20 mouse cellular contexts compared by ENCODE assay signal in the genomic region with DNA sequence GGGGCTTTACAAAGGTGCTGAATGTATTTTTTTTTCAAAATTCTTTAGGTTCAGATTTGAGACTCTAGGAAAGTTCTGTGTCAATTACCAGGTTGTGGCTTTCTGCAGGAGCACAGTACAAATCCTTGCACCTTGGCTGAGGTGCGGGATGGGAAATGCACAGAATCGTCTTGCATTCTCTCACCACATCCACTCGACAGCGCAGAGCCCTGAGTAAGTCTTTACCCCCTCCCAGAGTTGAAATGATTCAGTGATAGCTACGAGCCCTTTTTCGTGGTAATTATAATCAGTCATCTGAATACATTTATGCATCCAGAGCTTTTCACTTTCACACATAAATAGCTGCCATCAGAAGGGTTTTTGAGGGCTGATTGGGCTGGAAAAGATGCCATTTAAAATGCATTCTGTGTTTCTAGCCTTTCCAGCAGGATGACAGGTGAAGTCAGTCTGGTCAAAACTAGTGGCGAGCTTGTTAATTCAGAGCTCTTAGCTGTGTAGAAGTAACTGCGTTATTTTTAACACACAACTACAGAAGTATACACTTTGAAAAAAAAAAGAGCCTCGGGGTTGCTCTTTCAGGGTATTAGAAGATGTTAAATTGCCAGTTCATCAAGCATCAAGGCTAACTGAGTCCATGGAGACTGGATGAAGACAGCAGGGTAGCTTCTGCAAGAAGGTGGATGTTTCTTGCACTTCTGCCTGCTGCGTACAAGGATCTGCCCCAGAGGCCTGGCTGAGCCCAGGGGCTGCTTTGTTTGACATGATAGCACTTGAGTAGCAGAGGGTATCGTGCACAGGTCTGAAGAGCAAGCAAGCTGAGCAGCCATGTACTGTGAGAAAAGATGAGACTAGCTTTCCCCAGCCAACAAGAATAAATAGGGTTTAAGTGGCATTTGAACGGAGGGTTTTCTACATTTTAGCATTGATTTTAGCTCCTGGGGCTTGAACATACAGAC.
DNase-seq lines count a peak whose midpoint lies in the region; ATAC-seq and TF ChIP-seq lines count a peak whose summit lies in the region.
"Had no signal": no experiment of that assay in that cellular context is flagged by ENCODE, and none has a peak within 500 bp of the region (broad histone marks: within the 10 kb centered on the region; RNA-seq: fewer than 3 reads in every experiment).

No protein-coding gene starts in this region.

- H3K36me3 ChIP-seq in limb, embryonic 11.5 days (ENCODE audit: control insufficient read depth, insufficient read depth, low read length): no peaks in the 10 kb centered on the region
- no peaks in the 10 kb centered on the region for H3K36me3 ChIP-seq in limb, embryonic 10.5 days
- no peaks in the 10 kb centered on the region for H3K36me3 ChIP-seq in forebrain, embryonic 12.5 days (replicated peaks)
- no peaks in the 10 kb centered on the region for H3K36me3 ChIP-seq in midbrain, embryonic 15.5 days (replicated peaks)
- H3K36me3 ChIP-seq: embryonic facial prominence, embryonic 13.5 days; heart, embryonic 13.5 days; limb, embryonic 12.5 days; liver, embryonic 12.5 days had no signal

- no peak for ATAC-seq in limb, embryonic 11.5 days (ENCODE audit: insufficient number of reproducible peaks, low FRiP score, low TSS enrichment, low read depth)
- peak; percentile 49; the same call in 1 of the 2 replicates for ATAC-seq in forebrain, embryonic 12.5 days (ENCODE audit: low FRiP score)
- ATAC-seq in midbrain, embryonic 15.5 days (replicated peaks): peak; percentile 67
- ATAC-seq: liver, embryonic 12.5 days had no signal

- TF ChIP-seq CTCF in gastrocnemius, adult 2 months (IDR thresholded peaks at IDR 0.05): no peak

- no peak overlapping the region for H3K4me2 ChIP-seq in limb, embryonic 11.5 days (ENCODE audit: low read depth, severe bottlenecking)
- no peak overlapping the region for H3K4me2 ChIP-seq in forebrain, embryonic 12.5 days
- H3K4me2 ChIP-seq in midbrain, embryonic 15.5 days: no peak overlapping the region
- H3K4me2 ChIP-seq: embryonic facial prominence, embryonic 13.5 days; heart, embryonic 13.5 days; limb, embryonic 12.5 days; liver, embryonic 12.5 days; lung, embryonic 14.5 days had no signal

- WGBS in limb, embryonic 11.5 days: 86% methylated on average over 12 of the region's 12 CpGs
- 88% methylated on average over 12 of the region's 12 CpGs for WGBS in limb, embryonic 10.5 days
- 54% methylated on average over 12 of the region's 12 CpGs for WGBS in forebrain, embryonic 12.5 days
- WGBS in midbrain, embryonic 15.5 days: 43% methylated on average over 12 of the region's 12 CpGs

- no peak overlapping the region for H3K9ac ChIP-seq in limb, embryonic 11.5 days (ENCODE audit: low read length)
- no peak overlapping the region for H3K9ac ChIP-seq in forebrain, embryonic 12.5 days
- H3K9ac ChIP-seq in midbrain, embryonic 15.5 days: no peak overlapping the region
- H3K9ac ChIP-seq: embryonic facial prominence, embryonic 13.5 days; heart, embryonic 13.5 days; limb, embryonic 12.5 days; liver, embryonic 12.5 days; lung, embryonic 14.5 days had no signal

- no peak overlapping the region for H3K4me3 ChIP-seq in limb, embryonic 11.5 days (ENCODE audit: low read depth, low read length)
- no peak overlapping the region for H3K4me3 ChIP-seq in limb, embryonic 10.5 days
- no peak overlapping the region for H3K4me3 ChIP-seq in forebrain, embryonic 12.5 days (replicated peaks)
- H3K4me3 ChIP-seq in midbrain, embryonic 15.5 days: no peak overlapping the region
- no peak overlapping the region for H3K4me3 ChIP-seq in gastrocnemius, adult 2 months
- H3K4me3 ChIP-seq: embryonic facial prominence, embryonic 13.5 days; heart, embryonic 13.5 days; left cerebral cortex, adult 2 months; limb, embryonic 12.5 days; liver, embryonic 12.5 days had no signal

- H3K27ac ChIP-seq in limb, embryonic 11.5 days (replicated peaks; ENCODE audit: low read depth, low read length): no peak overlapping the region
- no peak overlapping the region for H3K27ac ChIP-seq in limb, embryonic 10.5 days
- H3K27ac ChIP-seq in forebrain, embryonic 12.5 days: peak overlapping the region; percentile 74; the same call in 1 of the 2 replicates
- peak overlapping the region; percentile 22; the same call in 1 of the 2 replicates for H3K27ac ChIP-seq in midbrain, embryonic 15.5 days
- no peak overlapping the region for H3K27ac ChIP-seq in gastrocnemius, adult 2 months
- H3K27ac ChIP-seq: embryonic facial prominence, embryonic 13.5 days; heart, embryonic 13.5 days; left cerebral cortex, adult 2 months; limb, embryonic 12.5 days; liver, embryonic 12.5 days had no signal

- no peaks in the 10 kb centered on the region for H3K27me3 ChIP-seq in limb, embryonic 11.5 days (ENCODE audit: control insufficient read depth, insufficient read depth, low read length)
- no peaks in the 10 kb centered on the region for H3K27me3 ChIP-seq in limb, embryonic 10.5 days (ENCODE audit: low read depth, poor library complexity, severe bottlenecking)
- no peaks in the 10 kb centered on the region for H3K27me3 ChIP-seq in forebrain, embryonic 12.5 days
- no peaks in the 10 kb centered on the region for H3K27me3 ChIP-seq in midbrain, embryonic 15.5 days (replicated peaks)
- H3K27me3 ChIP-seq: embryonic facial prominence, embryonic 13.5 days; heart, embryonic 13.5 days; limb, embryonic 12.5 days; liver, embryonic 12.5 days had no signal

- peak; percentile 17 for DNase-seq in limb, embryonic 11.5 days (ENCODE audit: low spot score)
- no peak for DNase-seq in limb, embryonic 10.5 days (ENCODE audit: low spot score)
- peak; percentile 37 for DNase-seq in brain, embryonic 18.5 days (ENCODE audit: low read depth, low spot score)
- DNase-seq in gastrocnemius, adult 2 months: no peak
- no peak for DNase-seq in urinary bladder, postnatal 25 days (ENCODE audit: low spot score)
- DNase-seq in urinary bladder, postnatal 10 days (ENCODE audit: low spot score): no peak
- DNase-seq: heart, postnatal 36 days; kidney, adult 8-10 months; kidney, postnatal 14 days; lung, embryonic 14.5 days; lung, postnatal 36 days; spleen, adult 18-20 months; thymus, postnatal 36 days had no signal

- H3K9me3 ChIP-seq in limb, embryonic 11.5 days (ENCODE audit: control insufficient read depth, low read length): no peaks in the 10 kb centered on the region
- H3K9me3 ChIP-seq in limb, embryonic 10.5 days (replicated peaks): no peaks in the 10 kb centered on the region
- no peaks in the 10 kb centered on the region for H3K9me3 ChIP-seq in forebrain, embryonic 12.5 days
- H3K9me3 ChIP-seq in midbrain, embryonic 15.5 days: no peaks in the 10 kb centered on the region
- H3K9me3 ChIP-seq: embryonic facial prominence, embryonic 13.5 days; limb, embryonic 12.5 days; liver, embryonic 12.5 days had no signal

- intact Hi-C loops in gastrocnemius, adult 2 months (cut with DNase I): no loop called here

- no peaks in the 10 kb centered on the region for H3K4me1 ChIP-seq in limb, embryonic 11.5 days (ENCODE audit: control insufficient read depth, insufficient read depth, low read length)
- peaks cover 9% of the 10 kb centered on the region for H3K4me1 ChIP-seq in limb, embryonic 10.5 days
- H3K4me1 ChIP-seq in forebrain, embryonic 12.5 days: peaks cover 24% of the 10 kb centered on the region
- peaks cover 12% of the 10 kb centered on the region for H3K4me1 ChIP-seq in midbrain, embryonic 15.5 days
- H3K4me1 ChIP-seq: heart, embryonic 13.5 days; liver, embryonic 12.5 days had no signal

Comparison
In these comparisons a context has a peak if more than half of its experiments do, and no peak if none do; other contexts are left out.
1. DNase-seq: peak in limb, embryonic 11.5 days (single experiment) and brain, embryonic 18.5 days (single experiment); none in limb, embryonic 10.5 days (single experiment), gastrocnemius, adult 2 months (single experiment), urinary bladder, postnatal 25 days (single experiment) and urinary bladder, postnatal 10 days (single experiment).
2. H3K27ac ChIP-seq: peak in forebrain, embryonic 12.5 days (single experiment) and midbrain, embryonic 15.5 days (single experiment); none in limb, embryonic 11.5 days (single experiment), limb, embryonic 10.5 days (single experiment) and gastrocnemius, adult 2 months (single experiment).